ENCODE assay signal across 8 mouse cellular contexts in genomic region chr9:41157020-41157871, GRCm38 (mm10). TPM values are rescaled to one million over a fixed set of nuclear protein-coding genes. Genes with fewer than 3 reads are reported as not detected.
DNase-seq lines count a peak whose midpoint lies in the region; ATAC-seq and TF ChIP-seq lines count a peak whose summit lies in the region.

No protein-coding gene starts in this region.

- H3K27me3 ChIP-seq in ES-Bruce4 (ENCODE audit: control insufficient read depth, insufficient read depth, low read length, poor library complexity, severe bottlenecking): no peaks in the 10 kb centered on the region; the same call in 1 of the 2 replicates
- H3K27me3 ChIP-seq in forebrain, embryonic 14.5 days (replicated peaks; ENCODE audit: control insufficient read depth, insufficient read depth, low read length): no peaks in the 10 kb centered on the region
- no peaks in the 10 kb centered on the region for H3K27me3 ChIP-seq in neural tube, embryonic 15.5 days (replicated peaks)

- no peak overlapping the region for H3K27ac ChIP-seq in ES-Bruce4 (ENCODE audit: insufficient read depth, low read length)
- peak overlapping the region; percentile 77 for H3K27ac ChIP-seq in forebrain, embryonic 14.5 days (ENCODE audit: low read depth, low read length)
- H3K27ac ChIP-seq in neural tube, embryonic 15.5 days (replicated peaks): peak overlapping the region; percentile 91

- intact Hi-C loops in heart, postnatal 14 days (cut with DNase I): loop anchor here (5.0 kb wide), 1 partner anchor 55 kb away; no protein-coding TSS in a partner anchor

- no peak for TF ChIP-seq CTCF in ES-Bruce4 (IDR thresholded peaks at IDR 0.05; ENCODE audit: low read depth, low read length)

- TF ChIP-seq POLR2A in ES-Bruce4 (IDR thresholded peaks at IDR 0.05; ENCODE audit: insufficient read depth, low read length): no peak

- H3K4me2 ChIP-seq in forebrain, embryonic 14.5 days (ENCODE audit: low read length): peak overlapping the region; percentile 77
- peak overlapping the region; percentile 72 for H3K4me2 ChIP-seq in neural tube, embryonic 15.5 days

- H3K4me1 ChIP-seq in ES-Bruce4 (ENCODE audit: control insufficient read depth, insufficient read depth, low read length): no peaks in the 10 kb centered on the region
- H3K4me1 ChIP-seq in forebrain, embryonic 14.5 days (ENCODE audit: control insufficient read depth, insufficient read depth, low read length): peaks cover 4% of the 10 kb centered on the region; the same call in 1 of the 2 replicates
- peaks cover 39% of the 10 kb centered on the region for H3K4me1 ChIP-seq in neural tube, embryonic 15.5 days

- no peaks in the 10 kb centered on the region for H3K36me3 ChIP-seq in ES-Bruce4 (ENCODE audit: control insufficient read depth, insufficient read depth, low read length, poor library complexity, severe bottlenecking)
- H3K36me3 ChIP-seq in forebrain, embryonic 14.5 days (ENCODE audit: control insufficient read depth, insufficient read depth, low read length): no peaks in the 10 kb centered on the region
- H3K36me3 ChIP-seq in neural tube, embryonic 15.5 days: no peaks in the 10 kb centered on the region

- peak overlapping the region; percentile 79 for H3K4me3 ChIP-seq in ES-Bruce4 (ENCODE audit: low read depth, low read length)
- peak overlapping the region; percentile 81 for H3K4me3 ChIP-seq in forebrain, embryonic 14.5 days (ENCODE audit: low read depth, low read length)
- peak overlapping the region; percentile 72 for H3K4me3 ChIP-seq in neural tube, embryonic 15.5 days (replicated peaks)

- peak overlapping the region; percentile 74 for H3K9ac ChIP-seq in ES-Bruce4 (ENCODE audit: low read depth, poor library complexity, severe bottlenecking)
- H3K9ac ChIP-seq in forebrain, embryonic 14.5 days (ENCODE audit: low read length): peak overlapping the region; percentile 80
- peak overlapping the region; percentile 90 for H3K9ac ChIP-seq in neural tube, embryonic 15.5 days (replicated peaks)

- no peak for TF ChIP-seq EP300 in ES-Bruce4 (IDR thresholded peaks at IDR 0.05; ENCODE audit: insufficient read depth, low read depth, low read length)

- H3K9me3 ChIP-seq in ES-Bruce4 (replicated peaks; ENCODE audit: control insufficient read depth, insufficient read depth, low read length, poor library complexity, severe bottlenecking): no peaks in the 10 kb centered on the region
- no peaks in the 10 kb centered on the region for H3K9me3 ChIP-seq in forebrain, embryonic 14.5 days (replicated peaks; ENCODE audit: control insufficient read depth, low read length)
- no peaks in the 10 kb centered on the region for H3K9me3 ChIP-seq in neural tube, embryonic 15.5 days (replicated peaks)

- peak; percentile 93 for DNase-seq in cerebellum, adult 11-12 months
- peak; percentile 93 for DNase-seq in forebrain, embryonic 14.5 days (ENCODE audit: low spot score)
- peak; percentile 80 to 82 for DNase-seq in heart, postnatal 14 days
- peak; percentile 43 for DNase-seq in large intestine, adult 2 months (ENCODE audit: low read depth, low spot score)
- peak; percentile 70 to 75 for DNase-seq in lung, adult 18-20 months
- peak; percentile 52 for DNase-seq in testis, postnatal 14 days (ENCODE audit: low spot score)

- WGBS in forebrain, embryonic 14.5 days: under 1% methylated on average over 49 of the region's 82 CpGs
- WGBS in large intestine, adult 2 months: under 1% methylated on average over 82 of the region's 82 CpGs
- WGBS in neural tube, embryonic 15.5 days: under 1% methylated on average over 80 of the region's 82 CpGs

- peak; percentile 92 for ATAC-seq in forebrain, embryonic 14.5 days
- peak; percentile 86 for ATAC-seq in neural tube, embryonic 15.5 days (ENCODE audit: low FRiP score)

RNA-seq across cellular contexts. Expression of gene Ubash3b, which starts 4.3 kb away (rescaled TPM):
- 2.9 and 3.0 TPM in 2 replicates for polyA plus RNA-seq in ES-Bruce4 (2011; ENCODE audit: insufficient read depth, insufficient read length, low read depth, missing spikeins)
- polyA plus RNA-seq in forebrain, embryonic 14.5 days (2014; fragmentation: Nextera tagmentation; extraction: Ambion mirVana): 13.8 and 18.1 TPM in 2 replicates
- 1 to 10 TPM; 1.7 to 1.8 TPM for total RNA-seq in heart, postnatal 14 days (2021)
- polyA plus RNA-seq in large intestine, adult 2 months (2012; rRNA removed): 1.7 and 2.0 TPM in 2 replicates
- polyA plus RNA-seq in neural tube, embryonic 15.5 days (2015; fragmentation: Nextera tagmentation; extraction: Ambion mirVana): 23.7 and 28.4 TPM in 2 replicates

Comparison
In these comparisons a context has a peak if more than half of its experiments do, and no peak if none do; other contexts are left out.
1. DNase-seq: peak in every context shown above with its lines; median percentile 93 in cerebellum, adult 11-12 months; 93 in forebrain, embryonic 14.5 days; 81 in heart, postnatal 14 days; 72 in lung, adult 18-20 months; 52 in testis, postnatal 14 days; 43 in large intestine, adult 2 months.